17 mouse cellular contexts compared by ENCODE assay signal in genomic region chr6:112495219-112495618, GRCm38 (mm10). TPM values are rescaled to one million over a fixed set of nuclear protein-coding genes. Genes with fewer than 3 reads are reported as not detected.
DNase-seq lines count a peak whose midpoint lies in the region; ATAC-seq and TF ChIP-seq lines count a peak whose summit lies in the region.
"Had no signal": no experiment of that assay in that cellular context is flagged by ENCODE, and none has a peak within 500 bp of the region (broad histone marks: within the 10 kb centered on the region; RNA-seq: fewer than 3 reads in every experiment).

No protein-coding gene starts in this region.

- no peak overlapping the region for H3K9ac ChIP-seq in stomach, postnatal 0 days (ENCODE audit: low read length)
- H3K9ac ChIP-seq: embryonic facial prominence, embryonic 12.5 days; heart, embryonic 15.5 days; hindbrain, embryonic 12.5 days; liver, embryonic 15.5 days; neural tube, embryonic 12.5 days had no signal

- no peak overlapping the region for H3K4me2 ChIP-seq in stomach, postnatal 0 days (replicated peaks; ENCODE audit: low read depth)
- H3K4me2 ChIP-seq: embryonic facial prominence, embryonic 12.5 days; heart, embryonic 15.5 days; hindbrain, embryonic 12.5 days; liver, embryonic 15.5 days; neural tube, embryonic 12.5 days had no signal

- peak; percentile 16 to 58 for DNase-seq in lung, adult 18-20 months
- no peak for DNase-seq in lung, postnatal 4 days
- DNase-seq in forelimb bud, embryonic 11.5 days (ENCODE audit: low read depth, low spot score), result peak; percentile 53
- no peak for DNase-seq in limb, embryonic 10.5 days (ENCODE audit: low spot score)
- DNase-seq in stomach, postnatal 0 days (ENCODE audit: low spot score), result peak; percentile 66
- no peak for DNase-seq in urinary bladder, postnatal 14 days (ENCODE audit: low spot score)
- no peak for DNase-seq in ovary, postnatal 10 days (ENCODE audit: low spot score)
- DNase-seq: cerebellum, adult 18-20 months; midbrain, embryonic 14.5 days; thymus, postnatal 25 days had no signal

- no peak for TF ChIP-seq EP300 in stomach, postnatal 0 days (optimal IDR thresholded peaks at IDR 0.05)

- H3K4me3 ChIP-seq in limb, embryonic 10.5 days, result no peak overlapping the region
- H3K4me3 ChIP-seq in stomach, postnatal 0 days (ENCODE audit: low read depth, low read length), result no peak overlapping the region
- H3K4me3 ChIP-seq: embryonic facial prominence, embryonic 12.5 days; heart, embryonic 15.5 days; hindbrain, embryonic 12.5 days; liver, embryonic 15.5 days; neural tube, embryonic 12.5 days had no signal

- 33% methylated on average over 4 of the region's 4 CpGs for WGBS in limb, embryonic 10.5 days
- WGBS in stomach, postnatal 0 days, result 33% methylated on average over 4 of the region's 4 CpGs

- peak overlapping the region; percentile 66 for H3K27ac ChIP-seq in limb, embryonic 10.5 days
- peak overlapping the region; percentile 80 for H3K27ac ChIP-seq in stomach, postnatal 0 days (replicated peaks)
- H3K27ac ChIP-seq: embryonic facial prominence, embryonic 12.5 days; heart, embryonic 15.5 days; hindbrain, embryonic 12.5 days; liver, embryonic 15.5 days; neural tube, embryonic 12.5 days had no signal

- no peaks in the 10 kb centered on the region for H3K36me3 ChIP-seq in limb, embryonic 10.5 days
- H3K36me3 ChIP-seq in stomach, postnatal 0 days (ENCODE audit: control insufficient read depth, insufficient read depth, low read length), result no peaks in the 10 kb centered on the region
- H3K36me3 ChIP-seq: embryonic facial prominence, embryonic 12.5 days; heart, embryonic 15.5 days; hindbrain, embryonic 12.5 days; liver, embryonic 15.5 days; neural tube, embryonic 12.5 days had no signal

- no peak for TF ChIP-seq CTCF in stomach, postnatal 0 days (IDR thresholded peaks at IDR 0.05; ENCODE audit: low read depth)

- peak; percentile 90 for ATAC-seq in stomach, postnatal 0 days (ENCODE audit: low FRiP score, low TSS enrichment)
- ATAC-seq: CD4-positive, CD25-positive, alpha-beta regulatory T cell, adult 4 months; forebrain, embryonic 14.5 days had no signal

- H3K9me3 ChIP-seq in limb, embryonic 10.5 days (replicated peaks), result no peaks in the 10 kb centered on the region
- no peaks in the 10 kb centered on the region for H3K9me3 ChIP-seq in stomach, postnatal 0 days (ENCODE audit: control insufficient read depth, low read length)
- H3K9me3 ChIP-seq: embryonic facial prominence, embryonic 12.5 days; heart, embryonic 15.5 days; hindbrain, embryonic 12.5 days; liver, embryonic 15.5 days; neural tube, embryonic 12.5 days had no signal

- H3K27me3 ChIP-seq in limb, embryonic 10.5 days (ENCODE audit: low read depth, poor library complexity, severe bottlenecking), result peaks cover 28% of the 10 kb centered on the region
- H3K27me3 ChIP-seq in stomach, postnatal 0 days (ENCODE audit: control insufficient read depth, insufficient read depth, low read length), result no peaks in the 10 kb centered on the region

- H3K4me1 ChIP-seq in limb, embryonic 10.5 days, result peaks cover 31% of the 10 kb centered on the region
- no peaks in the 10 kb centered on the region; the same call in 1 of the 2 replicates for H3K4me1 ChIP-seq in stomach, postnatal 0 days (replicated peaks; ENCODE audit: control insufficient read depth, insufficient read depth)
- H3K4me1 ChIP-seq: liver, embryonic 15.5 days had no signal

RNA-seq across cellular contexts. Expression of gene Oxtr, which starts 5.5 kb away (rescaled TPM):
- polyA plus RNA-seq in limb, embryonic 10.5 days (2016; fragmentation: Nextera tagmentation; extraction: Ambion mirVana), result 0.09 and 0.13 TPM in 2 replicates
- 0.65 and 0.81 TPM in 2 replicates for polyA plus RNA-seq in stomach, postnatal 0 days (2015; fragmentation: Nextera tagmentation; extraction: Ambion mirVana)
- polyA plus RNA-seq: CD4-positive, CD25-positive, alpha-beta regulatory T cell, adult 4 months; liver, embryonic 15.5 days had no signal

RNA-seq across cellular contexts. Expression of gene Cav3, which starts 35.9 kb away (rescaled TPM):
- 0.16 TPM in 1 of 2 replicates, not detected in the other for polyA plus RNA-seq in limb, embryonic 10.5 days (2016; fragmentation: Nextera tagmentation; extraction: Ambion mirVana)
- polyA plus RNA-seq in stomach, postnatal 0 days (2015; fragmentation: Nextera tagmentation; extraction: Ambion mirVana), result 6.1 and 6.9 TPM in 2 replicates
- polyA plus RNA-seq: CD4-positive, CD25-positive, alpha-beta regulatory T cell, adult 4 months; forebrain, embryonic 14.5 days; midbrain, embryonic 14.5 days had no signal

Comparison
In these comparisons a context has a peak if more than half of its experiments do, and no peak if none do; other contexts are left out.
1. DNase-seq: peak in lung, adult 18-20 months (2 of 2), forelimb bud, embryonic 11.5 days (single experiment) and stomach, postnatal 0 days (single experiment); none in lung, postnatal 4 days (0 of 2), limb, embryonic 10.5 days (single experiment), urinary bladder, postnatal 14 days (single experiment) and ovary, postnatal 10 days (single experiment).